Mouse (Mus musculus) embryonic facial prominence, embryonic 11.5 days (tissue): Measurements from ENCODE around the gene Mon2. TPM values are rescaled to one million over a fixed set of nuclear protein-coding genes. Genes with fewer than 3 reads are reported as not detected.
A peak's percentile ranks its signal among the peaks of the same experiment; 100 is the strongest.

Experiments used
- ATAC-seq: fragments of 200-750 bp; cut with Nextera tagmentation; replicated peaks from 2 replicates; pipeline ENCODE4 v1.8.0; 2017; ENCODE audit warnings: low read depth; ENCODE audit not compliant: insufficient number of reproducible peaks, low FRiP score, low TSS enrichment
- DNase-seq: peaks from one replicate; pipeline ENCODE4 v3.0.0-alpha.2; 2015; ENCODE audit warnings: low spot score
- H3K27ac ChIP-seq: fragments of 300-500 bp; sonication (generic); replicated peaks from 2 replicates; pipeline ENCODE4 v1.5.1; 2014; ENCODE audit warnings: mild to moderate bottlenecking, low read depth, low read length, control low read depth
- H3K27me3 ChIP-seq: fragments of 300-500 bp; sonication (generic); 2 replicates; pipeline ENCODE4 v1.6.1; 2014; ENCODE audit warnings: mild to moderate bottlenecking, low read length, moderate library complexity, mixed read lengths; ENCODE audit not compliant: control insufficient read depth, insufficient read depth
- H3K36me3 ChIP-seq: fragments of 300-500 bp; sonication (generic); replicated peaks from 2 replicates; pipeline ENCODE4 v1.6.1; 2014; ENCODE audit warnings: low read depth, mild to moderate bottlenecking, low read length, moderate library complexity, mixed read lengths; ENCODE audit not compliant: control insufficient read depth, insufficient read depth
- H3K4me1 ChIP-seq: fragments of 300-500 bp; sonication (generic); 2 replicates; pipeline ENCODE4 v1.6.1; 2014; ENCODE audit warnings: low read length, mixed read lengths; ENCODE audit not compliant: control insufficient read depth, insufficient read depth
- H3K4me2 ChIP-seq: fragments of 300-500 bp; sonication (generic); 2 replicates; pipeline ENCODE4 v1.6.1; 2014; ENCODE audit warnings: low read depth, mild to moderate bottlenecking, control low read depth, low read length, moderate library complexity
- H3K4me3 ChIP-seq: fragments of 300-500 bp; sonication (generic); 2 replicates; pipeline ENCODE4 v1.5.1; 2014; ENCODE audit warnings: low read depth, low read length, control low read depth
- H3K9ac ChIP-seq: fragments of 300-500 bp; sonication (generic); replicated peaks from 2 replicates; pipeline ENCODE4 v1.6.1; 2014; ENCODE audit warnings: mild to moderate bottlenecking, control low read depth, low read length
- H3K9me3 ChIP-seq: fragments of 300-500 bp; sonication (generic); replicated peaks from 2 replicates; pipeline ENCODE4 v1.6.1; 2016; ENCODE audit warnings: mild to moderate bottlenecking, low read length, inconsistent platforms, mixed read lengths; ENCODE audit not compliant: control insufficient read depth
- WGBS: fragments of 180-500 bp; shearing (Covaris S2); extraction: QIAGEN DNeasy Blood & Tissue Kit; methylation state at CpG from one replicate; pipeline ENCODE4 v1.1.7; 2014; 5-methylcytosine and 5-hydroxymethylcytosine counted together
- polyA plus RNA-seq: library from polyadenylated mRNA; unstranded; fragments of >200 nt; fragmentation: Nextera tagmentation; extraction: Ambion mirVana; gene quantifications from 2 replicates; pipeline ENCODE4 v1.2.1, GENCODE M21; 2014

Gene Mon2
- polyA plus RNA-seq, 1 experiment from 2014 or later = 28.6 TPM

DNA sequence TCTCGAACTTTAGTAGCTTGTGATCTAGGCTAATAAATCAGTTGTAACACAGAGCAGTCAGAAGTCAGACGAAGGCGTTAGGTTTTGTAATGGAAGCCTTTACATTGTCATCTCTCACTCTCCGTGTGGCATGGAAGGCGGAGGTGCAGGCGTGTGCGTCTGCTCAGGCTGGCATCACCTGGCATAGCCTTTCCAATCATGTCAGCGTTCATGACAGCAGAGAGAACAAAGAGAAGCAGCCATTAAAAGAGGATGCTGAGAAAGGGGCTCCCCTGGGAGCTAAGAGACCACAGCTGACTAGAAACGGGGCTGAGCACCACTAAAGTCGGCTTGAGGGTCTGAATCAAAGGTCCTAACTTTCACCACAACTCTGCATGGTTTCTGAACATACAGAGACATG is 19.8 kb downstream of the Mon2 start:
- WGBS = 89% methylated on average over 10 of the region's 10 CpGs
- Histone ChIP-seq H3K36me3 (no peaks in the 10 kb centered on the region), H3K27me3 (no peaks in the 10 kb centered on the region), H3K9ac (no peak overlapping the region), H3K4me3 (no peak overlapping the region), H3K4me1 (no peaks in the 10 kb centered on the region), H3K9me3 (no peaks in the 10 kb centered on the region), H3K27ac (no peak overlapping the region), H3K4me2 (no peak overlapping the region)
- DNase-seq = no peak
- no peak for ATAC-seq

- no peaks in the 10 kb centered on the region for H3K36me3 ChIP-seq
- H3K4me2 ChIP-seq = no peak overlapping the region
- no peaks in the 10 kb centered on the region for H3K4me1 ChIP-seq
- no peaks in the 10 kb centered on the region for H3K9me3 ChIP-seq
- H3K27me3 ChIP-seq = no peaks in the 10 kb centered on the region
- H3K9ac ChIP-seq = no peak overlapping the region
- ATAC-seq = no peak
- H3K4me3 ChIP-seq = no peak overlapping the region
- no peak overlapping the region for H3K27ac ChIP-seq
- WGBS = 85% methylated on average over 9 of the region's 9 CpGs
- DNase-seq = no peak
Measured at GRCm38 (mm10) chr10:123055205-123056000, 20.9 kb downstream of the Mon2 start.

DNA sequence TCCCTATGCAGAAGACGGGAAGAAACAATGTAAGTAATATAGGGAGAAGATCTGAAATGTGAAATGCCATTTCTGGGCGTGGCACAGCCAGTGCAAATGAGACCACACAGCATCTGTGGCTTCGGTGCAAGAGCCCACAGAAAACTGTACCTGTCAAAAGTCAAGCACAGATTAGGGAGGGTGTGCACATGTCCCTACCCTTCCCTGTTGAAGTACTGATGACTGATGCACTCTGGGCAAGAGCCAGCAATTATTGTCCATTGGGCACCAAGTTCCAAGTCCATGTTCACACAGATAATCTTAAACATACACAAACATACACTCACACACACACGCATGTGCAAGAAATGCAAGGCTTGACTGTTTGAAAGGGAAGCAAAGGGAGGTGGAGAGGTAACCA is 22.7 kb downstream of the Mon2 start:
- Histone ChIP-seq H3K4me1 (no peaks in the 10 kb centered on the region), H3K9me3 (no peaks in the 10 kb centered on the region), H3K4me2 (no peak overlapping the region), H3K27me3 (no peaks in the 10 kb centered on the region), H3K9ac (no peak overlapping the region), H3K4me3 (no peak overlapping the region), H3K27ac (no peak overlapping the region), H3K36me3 (no peaks in the 10 kb centered on the region; the same call in 1 of the 2 replicates)
- no peak for ATAC-seq
- 92% methylated on average over 4 of the region's 4 CpGs for WGBS
- no peak for DNase-seq

GRCm38 (mm10) chr10:123052021-123052420 is 24.3 kb downstream of the Mon2 start:
- Histone ChIP-seq H3K9me3 (no peaks in the 10 kb centered on the region), H3K9ac (no peak overlapping the region), H3K27ac (no peak overlapping the region), H3K4me2 (no peak overlapping the region), H3K27me3 (no peaks in the 10 kb centered on the region), H3K4me3 (no peak overlapping the region), H3K36me3 (no peaks in the 10 kb centered on the region; the same call in 1 of the 2 replicates), H3K4me1 (no peaks in the 10 kb centered on the region)
- no peak for ATAC-seq
- 90% methylated on average over 7 of the region's 7 CpGs for WGBS
- no peak for DNase-seq

DNA sequence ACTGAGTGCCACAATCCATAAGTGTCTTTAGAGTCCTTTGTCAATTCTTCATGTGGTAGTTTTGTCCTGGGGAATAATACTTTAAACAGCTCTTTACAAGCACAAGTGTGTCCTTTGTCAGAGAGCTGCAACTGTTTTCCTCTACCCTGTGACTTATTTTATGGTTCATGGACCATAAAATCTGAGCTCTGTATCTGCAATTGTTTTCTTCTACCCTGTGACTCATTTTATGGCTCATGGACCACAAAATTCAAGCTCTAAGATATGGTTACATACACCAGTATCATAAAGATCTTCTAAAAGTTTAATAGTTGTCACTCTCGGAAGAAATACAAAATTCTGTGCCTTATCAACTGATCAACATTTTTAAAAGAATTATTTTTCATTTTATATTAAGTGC is 27.6 kb downstream of the Mon2 start:
- DNase-seq = no peak
- Histone ChIP-seq H3K27ac (no peak overlapping the region), H3K4me1 (no peaks in the 10 kb centered on the region), H3K9me3 (no peaks in the 10 kb centered on the region), H3K27me3 (no peaks in the 10 kb centered on the region), H3K9ac (no peak overlapping the region), H3K4me3 (no peak overlapping the region), H3K36me3 (no peaks in the 10 kb centered on the region; the same call in none of the 2 replicates), H3K4me2 (no peak overlapping the region)
- 91% methylated on average over 1 of the region's 1 CpGs for WGBS
- ATAC-seq = no peak

DNA sequence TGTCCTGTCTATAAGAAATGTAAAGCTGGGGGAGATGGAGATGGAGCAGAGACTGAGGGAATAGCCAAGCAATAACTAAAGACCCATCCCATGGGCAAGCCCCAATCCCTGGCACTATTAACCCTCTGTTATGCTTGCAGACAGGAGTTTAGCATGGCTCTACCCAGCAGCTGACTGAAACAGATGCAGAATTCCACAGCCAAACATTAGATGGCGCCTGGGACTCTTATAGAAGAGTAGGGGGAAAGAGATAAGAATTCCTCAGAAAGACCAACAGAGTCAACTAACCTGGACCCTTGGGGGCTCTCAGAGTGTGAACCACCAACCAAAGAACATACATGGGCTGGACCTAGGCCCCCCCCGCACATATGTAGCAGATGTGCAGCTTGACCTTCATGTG is 36.4 kb downstream of the Mon2 start:
- Histone ChIP-seq H3K36me3 (no peaks in the 10 kb centered on the region; the same call in none of the 2 replicates), H3K4me2 (no peak overlapping the region), H3K4me3 (no peak overlapping the region), H3K27ac (no peak overlapping the region), H3K27me3 (no peaks in the 10 kb centered on the region), H3K9me3 (no peaks in the 10 kb centered on the region), H3K9ac (no peak overlapping the region), H3K4me1 (no peaks in the 10 kb centered on the region)
- ATAC-seq = no peak
- DNase-seq = peak; percentile 2
- WGBS = 56% methylated on average over 2 of the region's 2 CpGs

- no peaks in the 10 kb centered on the region for H3K4me1 ChIP-seq
- WGBS = 90% methylated on average over 14 of the region's 14 CpGs
- no peak overlapping the region for H3K9ac ChIP-seq
- no peak overlapping the region for H3K27ac ChIP-seq
- no peak for DNase-seq
- ATAC-seq = no peak
- no peaks in the 10 kb centered on the region for H3K9me3 ChIP-seq
- H3K4me2 ChIP-seq = no peak overlapping the region
- no peaks in the 10 kb centered on the region; the same call in 1 of the 2 replicates for H3K36me3 ChIP-seq
- H3K4me3 ChIP-seq = no peak overlapping the region
- H3K27me3 ChIP-seq = no peaks in the 10 kb centered on the region
Measured at GRCm38 (mm10) chr10:123032078-123032646, 44.1 kb downstream of the Mon2 start.

GRCm38 (mm10) chr10:123031449-123031848 is 44.9 kb downstream of the Mon2 start:
- no peaks in the 10 kb centered on the region for H3K9me3 ChIP-seq
- no peaks in the 10 kb centered on the region for H3K27me3 ChIP-seq
- H3K4me1 ChIP-seq = no peaks in the 10 kb centered on the region
- DNase-seq (no peak), ATAC-seq (no peak)
- WGBS = 94% methylated on average over 8 of the region's 8 CpGs
- no peaks in the 10 kb centered on the region; the same call in 1 of the 2 replicates for H3K36me3 ChIP-seq
- no peak overlapping the region for H3K4me2 ChIP-seq
- no peak overlapping the region for H3K9ac ChIP-seq
- H3K27ac ChIP-seq = no peak overlapping the region
- no peak overlapping the region for H3K4me3 ChIP-seq
